Mouse (Mus musculus) embryonic facial prominence, embryonic 14.5 days (tissue): ENCODE measurements around the gene Kif2a. TPM values are rescaled to one million over a fixed set of nuclear protein-coding genes. Genes with fewer than 3 reads are reported as not detected.
"Not testable (repeated sequence)": the region's sequence is repeated elsewhere in the genome, so short reads cannot be mapped to it uniquely, and the experiment has no call there.

ENCODE experiments used
- ATAC-seq: fragments of 200-750 bp; cut with Nextera tagmentation; 2 replicates; pipeline ENCODE4 v1.8.0; 2017; ENCODE audit warnings: low read depth, moderate number of reproducible peaks, moderate TSS enrichment
- DNase-seq: peaks from one replicate; pipeline ENCODE4 v3.0.0-alpha.2; 2015; ENCODE audit warnings: low spot score
- H3K27ac ChIP-seq: fragments of 300-500 bp; sonication (generic); replicated peaks from 2 replicates; pipeline ENCODE4 v1.5.1; 2014; ENCODE audit warnings: low read depth, mild to moderate bottlenecking, low read length, moderate library complexity
- H3K27me3 ChIP-seq: fragments of 300-500 bp; sonication (generic); replicated peaks from 2 replicates; pipeline ENCODE4 v1.6.1; 2014; ENCODE audit warnings: low read length; ENCODE audit not compliant: control insufficient read depth, insufficient read depth
- H3K36me3 ChIP-seq: fragments of 300-500 bp; sonication (generic); 2 replicates; pipeline ENCODE4 v1.6.1; 2014; ENCODE audit warnings: low read length, mixed read lengths; ENCODE audit not compliant: control insufficient read depth, insufficient read depth
- H3K4me1 ChIP-seq: fragments of 300-500 bp; sonication (generic); 2 replicates; pipeline ENCODE4 v1.6.1; 2014; ENCODE audit warnings: antibody characterized with exemption, low read length; ENCODE audit not compliant: control insufficient read depth, insufficient read depth
- H3K4me2 ChIP-seq: fragments of 300-500 bp; sonication (generic); 2 replicates; pipeline ENCODE4 v1.6.1; 2014; ENCODE audit warnings: low read depth, mild to moderate bottlenecking, low read length, moderate library complexity, mixed read lengths
- H3K4me3 ChIP-seq: fragments of 300-500 bp; sonication (generic); 2 replicates; pipeline ENCODE4 v1.5.1; 2014; ENCODE audit warnings: low read depth, mild to moderate bottlenecking, low read length
- H3K9ac ChIP-seq: fragments of 300-500 bp; sonication (generic); 2 replicates; pipeline ENCODE4 v1.6.1; 2014; ENCODE audit warnings: low read depth, mild to moderate bottlenecking, low read length, moderate library complexity, mixed read lengths
- H3K9me3 ChIP-seq: fragments of 300-500 bp; sonication (generic); 2 replicates; pipeline ENCODE4 v1.6.1; 2016; ENCODE audit warnings: low read length; ENCODE audit not compliant: control insufficient read depth
- WGBS: fragments of 180-500 bp; shearing (Covaris S2); extraction: QIAGEN DNeasy Blood & Tissue Kit; methylation state at CpG from one replicate; pipeline ENCODE4 v1.1.7; 2014; 5-methylcytosine and 5-hydroxymethylcytosine counted together
- polyA plus RNA-seq: library from polyadenylated mRNA; unstranded; fragments of >200 nt; fragmentation: Nextera tagmentation; extraction: Ambion mirVana; gene quantifications from 2 replicates; pipeline ENCODE4 v1.2.1, GENCODE M21; 2014

Kif2a gene
- polyA plus RNA-seq, 1 experiment from 2014 or later, result 25.6 TPM

DNA sequence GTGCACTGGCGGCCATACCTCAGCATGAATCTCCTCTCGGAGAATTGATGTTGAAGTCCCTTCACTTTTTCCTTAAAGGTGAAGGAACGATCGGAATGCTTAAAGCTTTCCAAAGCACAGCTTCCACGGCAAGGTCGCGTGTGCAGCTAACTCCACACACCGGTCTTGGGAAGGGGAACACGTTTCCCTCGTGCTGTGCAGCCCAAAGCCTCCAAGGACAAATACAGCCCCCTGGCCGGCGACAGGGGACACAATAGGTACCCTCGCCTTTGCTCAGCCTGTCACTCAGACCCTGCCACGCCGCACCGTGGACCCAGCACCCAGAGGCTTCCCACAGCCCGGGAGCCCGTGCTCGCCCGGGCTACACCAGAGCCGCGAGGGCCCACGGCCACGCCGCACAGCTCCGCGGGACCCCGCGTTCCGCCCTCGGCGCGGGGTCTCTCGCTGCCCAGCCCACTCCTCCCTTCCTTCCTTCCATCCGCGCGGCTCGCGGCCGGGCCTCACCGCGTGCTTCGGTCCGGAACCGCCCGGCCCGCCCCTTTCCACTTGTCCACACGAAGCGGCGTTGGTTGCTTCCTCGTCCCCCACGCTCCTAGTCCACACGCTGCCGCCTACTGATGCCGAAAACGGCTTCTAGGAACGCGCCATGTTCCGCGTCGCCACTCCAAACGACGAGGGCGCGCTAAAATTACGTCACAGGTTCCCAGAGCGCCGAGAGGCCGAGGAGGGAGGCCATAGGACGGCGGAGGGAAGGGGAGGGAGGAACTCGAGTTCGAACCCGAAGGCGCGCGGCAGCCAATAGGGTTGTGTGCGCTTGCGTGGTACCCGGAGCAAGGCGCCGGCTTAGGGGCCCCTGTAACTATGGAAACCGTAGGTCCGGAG, 85.4 kb downstream of the Kif2a start, which contains the start of gene Ipo11:
TSS of gene Ipo11 (minus strand) at position 703 of the 882 bp plus-strand sequence.
- ATAC-seq, result peak; percentile 97
- under 1% methylated on average over 69 of the region's 84 CpGs for whole genome bisulfite sequencing

DNA sequence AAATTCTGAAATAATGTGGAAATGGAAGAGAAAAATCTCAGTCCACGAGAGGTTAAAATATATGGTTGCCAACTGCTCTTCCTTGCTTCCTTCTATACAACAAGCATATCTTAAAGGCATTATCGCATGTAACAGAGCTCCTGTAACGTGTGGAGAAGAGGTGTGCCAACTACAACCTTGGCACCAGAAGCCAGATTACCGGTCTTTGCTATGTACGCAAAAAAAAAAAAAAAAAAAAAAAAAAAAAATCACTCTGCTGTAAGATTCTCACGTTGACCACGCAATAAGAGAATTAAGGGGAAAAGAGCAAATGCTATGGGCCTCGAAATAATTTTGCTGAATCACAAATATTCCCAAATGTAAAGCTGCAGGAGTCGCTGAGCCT, 86.1 kb downstream of the Kif2a start:
- 9% methylated on average over 9 of the region's 9 CpGs for WGBS
- Histone ChIP-seq H3K9me3 (no peaks in the 10 kb centered on the region), H3K36me3 (no peaks in the 10 kb centered on the region), H3K27me3 (no peaks in the 10 kb centered on the region), H3K4me3 (peak overlapping the region; percentile 99), H3K9ac (peak overlapping the region; percentile 86), H3K27ac (peak overlapping the region; percentile 87), H3K4me1 (peaks cover 6% of the 10 kb centered on the region; the same call in 1 of the 2 replicates), H3K4me2 (peak overlapping the region; percentile 68)
- ATAC-seq, result no peak
- no peak for DNase-seq

More for the DNA sequence above, 85.4 kb downstream of the Kif2a start, which contains the start of gene Ipo11:
- Histone ChIP-seq H3K36me3 (no peaks in the 10 kb centered on the region), H3K4me1 (peaks cover 6% of the 10 kb centered on the region; the same call in 1 of the 2 replicates), H3K27ac (peak within 1 kb of the TSS; percentile 87), H3K4me3 (peak within 1 kb of the TSS; percentile 99), H3K9me3 (no peaks in the 10 kb centered on the region), H3K9ac (peak within 1 kb of the TSS; percentile 86), H3K4me2 (peak within 1 kb of the TSS; percentile 68), H3K27me3 (no peaks in the 10 kb centered on the region)
- DNase-seq, result peak; percentile 98

DNA sequence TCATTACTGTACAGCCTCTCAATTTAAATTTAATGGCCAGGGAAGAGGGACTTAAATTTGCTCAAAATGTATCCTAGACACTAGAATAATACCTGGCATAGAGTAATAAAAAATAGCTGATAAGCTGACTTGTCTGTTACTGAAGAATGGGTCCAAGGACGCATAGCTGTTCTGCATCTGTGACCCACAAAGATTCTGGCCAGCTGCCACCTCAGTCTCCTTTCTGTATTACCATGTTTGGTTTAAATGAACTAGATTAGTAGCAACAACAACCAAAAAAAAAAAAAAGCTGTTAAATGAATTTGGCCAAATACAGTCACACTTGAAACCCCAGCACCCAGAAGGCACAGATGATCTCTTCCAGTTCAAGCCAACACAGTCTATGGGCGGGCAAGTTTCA, 92.7 kb downstream of the Kif2a start:
- no peak overlapping the region for H3K27ac ChIP-seq
- no peak overlapping the region for H3K9ac ChIP-seq
- H3K4me3 ChIP-seq, result no peak overlapping the region
- H3K4me1 ChIP-seq, result no peaks in the 10 kb centered on the region
- H3K36me3 ChIP-seq, result peaks cover 26% of the 10 kb centered on the region
- DNase-seq (no peak), ATAC-seq (no peak)
- peaks cover 7% of the 10 kb centered on the region; the same call in 1 of the 2 replicates for H3K9me3 ChIP-seq
- H3K4me2 ChIP-seq, result no peak overlapping the region
- no peaks in the 10 kb centered on the region for H3K27me3 ChIP-seq
- WGBS, result 89% methylated on average over 2 of the region's 2 CpGs

DNA sequence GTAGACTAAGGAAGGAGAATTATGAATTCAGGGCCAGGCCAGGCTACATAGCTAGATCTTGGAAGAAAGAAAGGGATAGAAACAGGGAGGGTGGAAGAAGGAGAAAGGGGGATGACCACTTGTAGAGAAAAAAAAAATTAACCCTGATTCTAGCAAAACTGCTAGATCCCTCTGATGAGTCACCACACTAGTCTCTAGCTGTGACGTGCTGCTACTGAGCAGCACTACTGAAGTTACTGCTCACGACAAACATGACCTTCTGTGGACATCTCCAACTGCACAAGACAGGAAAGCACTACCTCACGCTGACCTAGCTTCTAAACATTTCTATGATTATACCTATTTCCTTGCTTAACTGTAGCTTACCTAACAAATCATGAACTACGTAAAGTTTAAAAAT, 93.6 kb downstream of the Kif2a start:
- 94% methylated on average over 4 of the region's 4 CpGs for WGBS
- Histone ChIP-seq H3K27me3 (no peaks in the 10 kb centered on the region), H3K9me3 (peaks cover 7% of the 10 kb centered on the region; the same call in 1 of the 2 replicates), H3K4me1 (no peaks in the 10 kb centered on the region), H3K4me3 (no peak overlapping the region), H3K9ac (no peak overlapping the region), H3K36me3 (peaks cover 30% of the 10 kb centered on the region), H3K27ac (no peak overlapping the region), H3K4me2 (no peak overlapping the region)
- DNase-seq, result no peak
- ATAC-seq, result no peak

DNA sequence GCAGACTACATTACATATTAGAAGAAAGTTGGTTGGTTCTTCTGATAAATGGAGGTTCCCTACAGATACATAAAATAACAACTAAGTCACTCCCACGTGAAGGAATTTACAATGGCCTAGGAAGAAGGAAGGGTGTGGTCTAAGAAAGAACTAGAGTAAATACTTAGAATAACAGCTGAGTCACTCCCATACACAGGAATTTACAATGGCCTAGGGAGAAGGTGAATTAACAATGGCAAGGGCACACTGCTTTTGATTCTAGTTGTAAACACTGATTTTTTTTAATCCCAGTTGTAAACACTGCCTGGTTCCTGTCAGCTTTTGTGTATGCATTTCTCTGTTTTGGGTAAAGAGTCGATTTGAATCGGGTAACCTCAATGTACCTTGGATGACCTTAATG, 96.0 kb downstream of the Kif2a start:
- H3K36me3 ChIP-seq, result peaks cover 40% of the 10 kb centered on the region
- not testable (repeated sequence) for H3K4me2 ChIP-seq, H3K9me3 ChIP-seq, DNase-seq, H3K27me3 ChIP-seq, H3K27ac ChIP-seq, ATAC-seq, H3K4me3 ChIP-seq, H3K9ac ChIP-seq, H3K4me1 ChIP-seq
- WGBS, result 95% methylated on average over 3 of the region's 3 CpGs

DNA sequence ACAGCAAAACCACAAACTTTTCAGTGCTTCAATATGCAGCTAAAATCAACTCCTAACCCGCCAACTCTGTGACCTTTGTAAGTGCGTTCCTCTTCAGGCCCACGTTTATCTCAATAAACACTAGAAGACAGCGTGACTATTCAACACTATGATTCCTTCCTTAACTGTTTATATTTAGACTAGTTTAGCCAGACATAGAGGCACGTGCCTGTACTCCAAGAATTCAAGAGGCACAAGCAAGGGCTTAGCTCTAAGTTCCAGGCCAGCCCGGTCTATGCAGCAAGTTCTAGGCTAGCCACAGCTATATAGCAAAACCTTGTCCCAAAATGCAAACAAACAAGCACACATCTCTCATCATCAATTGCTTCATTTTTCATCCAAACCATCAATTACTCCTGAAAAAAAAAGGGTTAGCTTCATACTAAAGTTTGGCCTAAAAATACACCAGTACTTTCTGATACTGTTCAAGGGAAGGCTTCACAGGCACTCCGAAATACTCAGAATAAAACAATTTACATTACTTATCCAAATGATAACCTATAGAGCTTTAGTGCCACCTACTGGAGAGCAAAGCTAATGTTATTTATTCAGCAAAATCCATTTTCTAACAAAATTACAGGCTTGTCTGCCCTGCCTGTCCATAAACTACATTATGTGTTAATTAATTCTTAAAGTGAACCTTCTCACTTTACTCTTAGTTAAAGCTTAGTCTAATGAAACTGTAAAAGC, 103.4 kb downstream of the Kif2a start:
- Histone ChIP-seq H3K4me2 (no peak overlapping the region), H3K27me3 (no peaks in the 10 kb centered on the region), H3K36me3 (peaks cover 30% of the 10 kb centered on the region), H3K27ac (no peak overlapping the region), H3K9me3 (no peaks in the 10 kb centered on the region), H3K9ac (no peak overlapping the region), H3K4me3 (no peak overlapping the region), H3K4me1 (no peaks in the 10 kb centered on the region)
- ATAC-seq, result no peak
- peak; percentile 83 for DNase-seq
- WGBS, result 83% methylated on average over 7 of the region's 7 CpGs

DNA sequence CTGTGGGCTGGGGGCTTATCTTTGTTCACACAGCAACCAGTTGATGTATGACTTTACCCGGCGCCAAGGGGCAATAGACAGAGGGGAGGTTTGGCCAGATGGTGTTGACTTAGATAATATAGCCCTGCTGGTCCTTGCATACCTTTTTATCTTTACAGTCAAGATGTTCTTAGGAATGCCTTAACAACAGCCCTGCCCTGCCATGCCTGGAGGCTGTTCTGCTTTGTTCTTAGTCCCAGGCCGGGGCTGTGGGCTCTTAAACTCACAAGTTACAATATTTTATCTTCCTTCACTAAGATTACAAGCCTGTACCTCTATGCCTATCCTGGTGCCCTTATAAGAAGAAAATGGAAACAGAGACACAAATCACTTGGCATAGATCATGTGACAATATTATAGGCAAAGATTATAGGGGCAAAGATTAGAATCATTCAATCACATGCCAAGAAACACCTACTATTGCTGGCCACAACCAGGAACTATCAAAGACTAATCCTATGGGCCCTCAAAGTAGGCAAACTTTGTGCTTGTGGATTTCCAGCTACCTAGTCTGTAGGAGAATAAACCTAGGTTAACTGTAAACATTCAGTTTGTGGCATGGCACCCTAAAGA, 108.7 kb downstream of the Kif2a start:
- DNase-seq (no peak), ATAC-seq (no peak)
- Histone ChIP-seq H3K27ac (no peak overlapping the region), H3K9me3 (no peaks in the 10 kb centered on the region), H3K4me3 (no peak overlapping the region), H3K9ac (no peak overlapping the region), H3K27me3 (no peaks in the 10 kb centered on the region), H3K4me1 (no peaks in the 10 kb centered on the region), H3K4me2 (no peak overlapping the region), H3K36me3 (peaks cover 25% of the 10 kb centered on the region)
- 73% methylated on average over 3 of the region's 3 CpGs for WGBS

DNA sequence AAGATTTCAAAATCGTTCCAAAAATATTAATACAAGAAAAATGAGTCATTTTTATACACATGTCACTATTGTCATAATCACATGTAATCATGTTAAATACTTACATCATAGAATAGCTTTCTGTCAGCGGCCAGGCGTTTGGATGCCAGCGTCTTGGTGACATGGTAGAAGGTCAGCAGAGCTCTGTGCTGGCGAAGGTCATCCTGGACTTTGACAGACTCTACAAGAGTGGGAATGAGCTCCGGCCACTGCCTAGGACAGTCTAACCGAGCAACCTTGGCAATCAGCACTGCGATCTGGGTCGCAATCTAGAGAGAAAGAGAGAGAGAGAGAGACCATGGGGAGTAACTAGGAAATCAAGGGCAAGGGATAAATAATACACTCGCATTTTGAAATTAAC, 111.8 kb downstream of the Kif2a start:
- ATAC-seq (no peak), DNase-seq (no peak)
- Histone ChIP-seq H3K27ac (no peak overlapping the region), H3K9ac (no peak overlapping the region), H3K4me3 (no peak overlapping the region), H3K9me3 (no peaks in the 10 kb centered on the region), H3K36me3 (peaks cover 43% of the 10 kb centered on the region), H3K4me1 (no peaks in the 10 kb centered on the region), H3K27me3 (no peaks in the 10 kb centered on the region), H3K4me2 (no peak overlapping the region)
- 94% methylated on average over 10 of the region's 10 CpGs for WGBS
